Mouse (Mus musculus): Measurements from ENCODE around the gene Als2cr12.
"Not testable (repeated sequence)": the region's sequence is repeated elsewhere in the genome, so short reads cannot be mapped to it uniquely, and the experiment has no call there.

Gene Als2cr12

DNA sequence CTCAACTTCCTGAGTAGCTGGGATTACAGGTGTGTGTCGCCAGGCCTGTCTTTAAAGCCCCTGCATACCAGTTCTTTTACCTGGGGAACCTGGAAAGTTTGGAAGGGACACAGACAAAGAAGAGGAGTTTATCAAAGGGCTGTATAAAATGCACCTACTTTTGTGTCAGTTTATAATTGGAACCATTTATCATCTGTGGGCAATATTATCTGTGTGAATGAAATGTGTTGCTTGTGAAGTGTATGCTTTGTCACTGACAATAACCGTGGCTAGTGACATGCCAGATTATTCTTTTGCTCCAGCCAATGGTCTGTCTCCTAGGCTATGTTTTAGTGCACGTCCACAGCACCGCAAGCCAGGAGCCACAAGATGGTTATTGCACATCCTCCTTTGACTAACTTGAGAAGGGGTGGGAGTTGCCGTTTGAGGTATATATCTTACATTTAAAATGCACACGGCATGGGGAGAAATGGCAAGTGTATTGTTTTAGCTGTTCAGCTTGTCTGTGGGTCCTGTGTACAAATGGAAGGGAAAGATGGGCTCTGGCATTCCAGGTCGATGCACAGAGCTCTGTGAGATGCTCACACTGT, 23.7 kb upstream of the Als2cr12 start:
- no peak for DNase-seq (ENCODE audit: low read depth, low spot score)

DNA sequence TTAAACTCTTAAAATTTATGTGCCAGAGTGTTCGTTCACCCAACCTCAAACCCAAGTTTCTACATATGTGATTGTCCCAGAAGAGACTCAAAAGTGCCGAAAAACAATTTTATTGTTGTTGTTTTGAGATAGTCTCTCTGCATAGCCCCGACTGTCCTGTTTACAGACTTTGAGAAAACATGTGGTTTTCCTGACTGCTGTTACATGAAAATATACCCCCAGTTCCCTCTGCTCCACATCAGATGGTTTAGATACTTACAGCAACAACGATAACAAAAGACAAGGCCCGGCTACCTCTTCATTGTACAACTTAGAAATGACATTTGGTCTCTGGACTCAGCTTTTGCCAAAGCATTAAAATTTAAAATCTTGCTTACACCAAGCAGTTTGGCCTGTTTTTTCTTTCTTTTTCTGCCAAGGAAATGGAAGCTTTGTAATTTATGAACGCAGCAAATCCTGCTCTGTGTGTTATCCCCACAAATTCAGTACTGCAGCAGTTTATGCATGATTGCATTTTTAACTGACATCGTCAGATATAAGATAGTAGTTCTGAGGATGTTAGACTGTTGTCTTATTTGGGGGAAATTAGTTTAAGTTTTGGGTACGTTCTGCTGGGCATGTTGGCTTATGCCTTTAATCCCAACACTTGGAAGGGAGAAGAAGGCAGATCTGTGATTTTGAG, 21.9 kb upstream of the Als2cr12 start:
- no peak for DNase-seq (ENCODE audit: low read depth, low spot score)

DNA sequence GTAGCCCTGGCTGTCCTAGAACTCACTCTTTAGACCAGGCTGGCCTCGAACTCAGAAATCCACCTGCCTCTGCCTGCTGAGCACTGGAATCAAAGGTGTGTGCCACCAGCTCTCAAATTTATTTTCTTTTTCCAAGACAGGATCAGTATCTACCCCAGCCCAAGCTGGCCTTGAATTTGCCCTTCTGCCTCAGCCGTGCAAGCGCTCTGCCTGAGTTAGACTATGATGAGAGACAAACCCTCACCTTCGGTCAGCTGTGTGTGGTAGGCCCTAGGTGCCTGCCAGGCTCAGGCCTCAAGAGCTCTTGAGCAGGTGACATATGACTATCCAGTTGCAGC, 21.1 kb upstream of the Als2cr12 start:
- DNase-seq (ENCODE audit: low read depth, low spot score): no peak

DNA sequence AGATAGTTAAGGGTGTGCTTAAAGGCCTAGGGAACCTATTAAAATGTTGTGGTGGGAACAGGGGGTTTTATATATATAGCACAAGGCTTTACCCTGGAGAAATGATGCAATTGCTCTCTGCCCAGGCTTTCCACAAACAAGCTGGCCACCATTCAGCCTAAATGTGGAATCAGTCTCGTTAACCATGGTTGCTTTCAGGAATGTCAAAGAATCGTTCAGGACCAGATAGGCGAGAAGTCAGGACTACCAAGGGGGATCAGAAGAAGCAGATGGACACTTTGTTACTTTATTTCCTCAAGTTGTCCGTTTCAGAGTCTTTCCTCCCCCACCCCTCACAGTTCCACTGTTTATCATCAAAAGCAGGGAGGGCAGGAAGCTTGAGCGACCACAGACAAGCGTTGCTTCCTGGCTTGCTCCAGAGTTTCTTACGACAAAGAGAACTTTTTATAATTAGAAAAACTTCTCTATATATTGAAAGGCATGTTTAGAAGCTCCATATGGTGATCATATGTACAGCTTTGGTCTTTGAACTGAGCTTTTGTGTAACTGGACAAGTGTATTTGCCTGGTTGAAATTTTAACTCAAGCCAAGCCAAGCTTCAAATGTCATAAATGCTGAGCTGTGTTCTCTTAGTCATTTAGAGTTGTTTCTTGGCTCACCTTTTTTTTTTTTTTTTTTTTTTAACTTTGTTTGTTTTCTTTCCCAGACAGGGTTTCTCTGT, 20.5 kb upstream of the Als2cr12 start:
- no peak for DNase-seq (ENCODE audit: low read depth, low spot score)

DNA sequence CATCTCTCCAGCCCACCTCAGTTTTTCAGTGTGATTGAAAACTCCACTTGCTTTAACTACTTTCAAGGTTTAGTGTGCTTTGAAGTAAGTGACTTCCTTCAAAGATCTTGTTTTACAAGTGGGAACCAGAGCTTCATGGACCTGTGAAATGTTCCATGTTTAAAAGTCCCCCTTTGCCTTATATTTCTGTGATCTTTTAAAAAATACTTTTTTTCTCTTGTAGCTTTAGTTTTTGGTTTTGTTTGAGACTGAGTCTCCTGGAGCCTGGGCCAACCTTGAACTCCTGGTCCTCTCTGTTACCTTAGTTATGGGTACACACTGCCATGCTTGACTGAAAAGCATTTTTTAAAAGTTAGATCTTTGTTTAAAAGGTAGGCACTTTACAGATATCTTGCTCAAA, 19.7 kb upstream of the Als2cr12 start:
- no peak for DNase-seq (ENCODE audit: low read depth, low spot score)

DNA sequence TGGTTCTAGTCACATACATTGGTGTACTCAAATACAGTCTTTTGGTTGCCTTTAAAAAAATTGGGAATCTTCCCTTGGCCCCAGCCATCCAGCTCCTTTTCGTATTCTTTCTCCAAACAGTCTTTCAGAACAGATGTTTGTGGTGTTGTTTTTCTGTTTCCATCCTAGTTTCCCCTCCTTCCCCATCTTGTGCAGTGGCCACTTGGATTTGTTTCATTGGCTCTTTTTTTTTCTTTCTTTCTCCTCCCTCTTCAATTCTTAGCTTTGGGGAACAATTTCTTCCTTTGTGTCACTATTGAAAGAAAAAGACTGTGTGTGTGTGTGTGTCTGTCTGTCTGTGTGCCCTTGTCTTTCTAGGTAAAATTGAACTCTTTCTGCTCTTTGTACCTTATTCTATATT, 18.6 kb upstream of the Als2cr12 start:
- DNase-seq (ENCODE audit: low read depth, low spot score): no peak

DNA sequence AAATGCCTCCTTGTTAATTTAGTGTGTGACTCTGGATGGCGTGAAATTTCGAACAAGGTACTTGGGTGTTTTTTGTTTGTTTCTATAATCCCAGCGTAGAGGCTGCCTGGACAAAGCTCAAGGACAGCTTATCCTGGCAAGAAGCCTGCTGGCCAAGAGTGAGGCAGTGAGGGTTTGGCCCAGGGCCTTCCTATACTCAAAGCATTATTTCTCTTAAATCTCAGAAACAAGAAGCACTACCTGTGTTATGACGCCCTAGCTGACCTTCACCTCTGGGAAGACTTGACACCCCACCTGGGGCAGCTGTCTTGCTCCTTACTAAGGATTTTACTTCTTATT, 18.1 kb upstream of the Als2cr12 start:
- DNase-seq (ENCODE audit: low read depth, low spot score): no peak

DNA sequence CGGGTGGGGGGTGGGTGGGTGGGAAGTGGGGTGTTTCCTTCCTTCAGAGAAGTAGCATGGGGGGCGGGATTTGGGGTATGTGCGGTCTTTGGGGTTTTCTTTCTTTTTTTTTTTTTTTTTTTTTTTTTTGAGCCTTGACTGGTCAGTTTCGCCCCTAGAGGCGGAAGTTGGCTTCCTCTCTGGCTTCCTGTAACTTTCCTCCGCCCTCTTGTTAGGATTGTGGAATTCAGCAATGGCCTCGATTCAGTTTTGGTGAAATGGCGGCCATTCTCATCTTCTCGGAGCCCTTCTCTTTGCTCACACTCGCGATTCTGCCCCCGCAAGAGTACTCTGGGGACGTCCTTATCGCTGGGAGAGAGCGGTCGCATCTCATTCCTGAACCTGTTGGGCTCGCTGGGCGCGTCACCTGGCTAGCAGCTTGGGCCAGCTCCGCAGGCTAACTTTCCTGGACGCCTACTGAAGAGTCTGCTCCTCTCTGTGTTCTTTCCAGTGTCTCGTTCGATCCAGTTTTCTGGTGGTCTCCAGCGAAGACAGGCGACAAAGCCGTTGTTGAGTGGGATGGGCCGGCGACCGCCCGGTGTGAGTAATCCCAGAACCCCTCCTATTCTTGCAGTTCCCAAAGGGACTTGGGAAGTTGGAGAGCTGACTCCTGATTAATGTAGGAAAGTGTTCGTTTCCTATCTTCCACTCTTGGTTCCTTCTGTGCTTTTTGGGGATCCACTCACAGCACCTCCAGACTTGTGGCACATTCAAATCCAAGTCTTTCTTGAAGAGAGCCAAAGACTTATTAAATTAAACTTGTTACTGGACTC, 17.5 kb upstream of the Als2cr12 start:
- no peak for DNase-seq (ENCODE audit: low read depth, low spot score)

DNA sequence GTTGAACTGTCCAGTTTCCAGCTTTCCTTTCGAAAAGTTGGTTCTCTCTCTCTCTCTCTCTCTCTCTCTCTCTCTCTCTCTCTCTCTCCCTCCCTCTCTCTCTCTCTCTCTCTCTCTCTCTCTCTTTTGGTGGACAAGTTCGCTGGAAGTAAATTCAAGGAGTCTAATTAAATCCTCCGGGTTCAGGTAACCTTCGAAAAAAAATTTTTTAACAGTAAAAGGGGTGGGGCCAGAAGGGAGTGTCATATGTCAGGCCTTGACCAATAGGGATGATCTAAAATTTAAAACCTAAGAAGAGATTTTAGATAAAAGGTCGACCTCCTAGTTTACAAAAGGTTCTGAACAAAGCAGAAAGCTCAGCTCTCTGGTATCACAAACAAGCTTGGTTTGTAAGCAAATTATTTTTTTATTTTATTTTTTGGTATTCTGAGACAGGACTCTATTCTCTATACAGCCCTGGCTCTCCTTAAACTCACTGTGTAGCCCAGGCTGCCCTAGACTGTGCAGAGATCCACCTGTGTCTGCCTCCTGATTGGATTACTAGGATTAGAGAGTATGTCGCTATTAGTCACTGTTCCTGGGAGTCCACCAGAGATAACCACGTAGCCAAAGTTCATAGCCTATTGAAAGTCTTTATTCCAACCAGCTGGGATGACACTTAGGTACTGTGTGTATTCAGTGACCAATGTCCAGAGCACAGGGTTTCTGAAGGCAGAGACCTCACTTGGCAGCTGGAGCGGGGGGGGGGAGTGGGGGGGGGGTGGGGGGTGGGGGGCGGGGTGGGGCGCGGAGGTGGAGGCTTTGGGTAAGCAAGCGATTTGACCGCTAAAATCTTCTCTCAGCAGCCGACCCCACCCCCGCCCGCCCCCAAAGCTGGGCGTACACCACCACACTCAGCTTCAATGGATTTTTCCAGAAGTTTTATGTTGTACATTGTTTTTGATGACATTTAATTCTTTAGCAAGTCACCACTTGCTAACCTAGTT, 16.6 kb upstream of the Als2cr12 start:
- DNase-seq (ENCODE audit: low read depth, low spot score): no peak

DNA sequence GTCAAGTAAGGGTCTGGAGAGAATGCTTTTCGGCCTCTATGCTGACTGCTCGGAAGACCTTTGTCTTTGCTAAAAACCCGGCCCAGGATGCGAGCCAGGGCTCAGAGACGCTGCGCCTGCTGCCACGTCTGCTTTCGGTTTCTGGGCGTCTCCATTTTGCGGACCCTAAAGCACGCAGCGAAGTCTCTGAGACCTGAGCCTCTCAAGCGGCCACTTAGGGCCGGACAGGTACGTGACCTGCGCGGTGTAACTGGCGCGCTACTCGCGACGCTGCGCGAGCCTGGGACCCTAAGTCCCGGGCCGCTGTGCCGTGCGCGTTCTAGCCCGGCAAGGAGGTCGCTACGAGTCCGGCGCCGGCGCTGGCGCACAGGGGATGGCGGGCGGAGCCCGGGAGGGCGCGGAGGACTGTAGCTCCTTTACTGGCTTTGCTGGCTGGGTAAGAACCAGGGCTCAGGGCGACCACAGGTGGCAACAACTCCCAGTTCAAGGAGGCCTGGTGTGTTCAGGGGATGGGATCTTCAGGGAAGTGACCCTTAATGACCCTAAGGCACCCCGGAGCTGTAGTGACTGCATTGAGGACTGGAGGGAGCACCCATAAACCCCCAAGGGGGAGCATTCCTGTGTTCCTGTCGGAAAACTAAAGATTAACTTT, 15.7 kb upstream of the Als2cr12 start, which contains the start of gene Cflar:
Gene Cflar, plus strand, starts transcription at position 144 of the 652 bp plus-strand sequence.
- no peak for DNase-seq (ENCODE audit: low read depth, low spot score)

DNA sequence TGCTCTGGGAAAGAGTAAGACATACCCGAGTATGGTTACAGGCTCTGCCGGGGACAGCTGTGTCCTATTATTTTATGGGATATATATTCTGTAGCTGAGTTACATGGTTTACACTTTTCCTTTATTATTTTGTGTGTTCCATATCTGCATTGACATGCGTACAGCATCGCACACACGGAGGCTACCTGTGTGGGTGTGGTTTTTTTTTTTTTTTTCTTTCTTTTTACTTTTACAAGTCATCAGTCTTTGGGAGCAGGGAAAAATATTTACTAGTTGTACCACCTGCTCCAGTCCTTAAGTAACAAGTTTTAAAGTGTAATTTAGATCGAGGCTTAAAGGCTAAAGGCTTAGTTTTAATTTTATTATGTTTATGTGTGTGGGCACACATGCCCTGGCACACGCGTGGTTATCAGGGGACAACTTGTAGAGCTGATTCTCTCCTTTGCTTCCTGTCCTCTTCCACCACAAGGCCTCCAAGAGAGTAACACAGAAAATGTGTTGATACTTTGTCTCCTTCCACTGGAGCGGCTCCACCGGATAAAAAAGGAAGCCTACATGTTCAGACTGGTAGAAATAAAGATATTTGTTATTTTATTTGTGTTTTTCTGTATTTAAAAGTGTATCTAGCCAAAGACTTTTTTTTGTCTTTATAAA, 15.0 kb upstream of the Als2cr12 start:
- no peak for DNase-seq (ENCODE audit: low read depth, low spot score)

DNA sequence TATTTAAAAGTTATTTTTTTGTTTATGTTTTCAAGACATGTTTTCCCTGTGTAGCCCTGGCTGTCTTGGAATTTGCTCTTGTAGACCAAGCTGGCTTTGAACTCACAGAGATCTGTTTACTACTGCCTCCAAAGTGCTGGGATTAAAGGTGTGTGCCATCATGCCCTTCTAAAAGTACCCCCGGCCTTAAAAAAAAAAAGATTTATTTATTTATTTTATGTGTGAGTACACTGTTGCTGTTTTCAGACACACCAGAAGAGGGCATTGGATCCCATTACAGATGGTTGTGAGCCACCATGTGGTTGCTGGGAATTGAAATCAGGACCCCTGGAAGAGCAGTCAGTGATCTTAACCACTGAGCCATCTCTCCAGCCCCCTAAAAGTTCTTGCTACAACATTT, 14.3 kb upstream of the Als2cr12 start:
- not testable (repeated sequence) for DNase-seq (ENCODE audit: low read depth, low spot score)

DNA sequence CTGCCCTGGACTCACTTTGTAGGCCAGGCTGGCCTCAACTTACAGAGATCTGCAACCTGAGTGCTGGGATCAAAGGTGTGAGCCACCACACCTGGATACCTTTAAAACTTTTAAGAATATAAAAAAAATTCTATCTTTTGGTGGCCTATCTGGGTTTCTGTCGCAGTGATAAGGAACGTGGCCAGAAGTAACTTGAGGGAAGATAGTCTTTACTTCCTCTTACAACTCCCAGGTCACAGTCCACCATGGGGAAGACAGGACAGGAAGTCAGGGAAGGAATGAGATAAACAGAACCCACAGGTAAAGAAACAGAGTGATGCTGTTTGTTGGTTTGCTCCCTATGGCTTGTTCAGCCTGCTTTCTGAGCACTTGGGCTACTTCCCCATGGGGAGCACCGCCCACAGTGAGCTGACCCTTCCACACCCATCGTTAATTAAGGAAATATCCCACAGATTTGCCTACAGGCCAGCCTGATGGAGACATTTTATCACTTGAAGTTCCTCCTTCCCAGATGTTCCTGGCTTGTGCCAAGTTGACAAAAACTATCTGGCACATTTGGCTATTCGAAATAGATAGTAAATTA, 4.9 kb upstream of the Als2cr12 start:
- DNase-seq (ENCODE audit: low read depth, low spot score): not testable (repeated sequence)

DNA sequence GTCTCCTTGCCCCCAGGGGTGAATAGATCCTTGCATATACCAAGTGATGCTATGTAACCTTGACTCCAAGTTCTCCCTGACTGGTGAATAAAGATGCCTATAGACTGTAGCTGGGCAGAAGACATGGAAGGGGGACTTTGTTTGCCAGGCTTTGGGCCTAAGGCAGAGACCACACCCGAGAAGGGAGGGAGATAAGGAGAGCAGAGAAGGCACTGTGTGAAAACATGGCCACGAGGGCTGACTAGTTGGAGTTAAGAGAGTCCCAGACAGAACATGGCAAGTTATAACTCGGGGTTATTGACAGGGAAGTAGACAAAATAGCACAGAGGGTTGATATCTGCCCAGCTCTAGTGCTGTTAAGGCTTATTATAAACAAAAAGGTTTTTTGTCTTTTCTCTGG, 4.2 kb upstream of the Als2cr12 start:
- DNase-seq (ENCODE audit: low read depth, low spot score): no peak

DNA sequence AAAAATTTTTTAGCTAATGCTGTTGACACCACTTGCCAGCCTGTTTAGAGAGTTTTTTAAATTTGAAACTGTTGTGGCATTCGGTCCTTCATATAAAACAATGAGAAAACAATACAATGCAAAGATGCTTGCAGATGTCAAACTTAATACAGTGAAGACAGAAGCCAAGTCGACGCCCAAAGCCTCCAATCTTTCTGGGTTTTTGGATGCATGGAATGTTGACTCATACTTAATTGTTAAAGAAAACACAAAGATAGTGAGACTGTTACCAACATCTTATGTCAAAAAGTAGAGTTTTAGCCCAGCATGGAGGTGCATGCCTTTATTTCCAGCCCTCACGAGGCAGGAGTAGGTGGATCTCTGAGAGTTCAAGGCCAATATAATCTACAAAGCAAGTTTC, 3.0 kb upstream of the Als2cr12 start:
- no peak for DNase-seq (ENCODE audit: low read depth, low spot score)

DNA sequence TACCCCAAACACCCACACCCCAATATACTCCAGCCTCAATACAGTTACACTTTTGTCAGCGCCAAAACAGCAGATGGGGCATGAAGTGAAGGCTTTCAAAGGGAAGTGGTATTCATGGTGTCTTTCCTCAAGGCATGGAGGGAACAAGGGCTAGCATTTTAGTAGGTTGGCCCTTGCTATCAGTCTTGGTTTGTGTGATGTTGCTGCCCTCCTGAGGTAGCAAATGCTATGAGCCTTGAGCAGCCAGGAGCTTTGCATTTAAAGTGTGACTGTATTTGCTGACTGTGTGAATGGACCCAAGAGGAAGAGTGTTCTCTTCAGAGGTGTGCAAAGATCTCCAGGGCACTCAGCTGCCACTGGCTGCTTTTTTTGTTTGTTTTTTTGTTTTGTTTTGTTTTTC, 1.8 kb upstream of the Als2cr12 start:
- not testable (repeated sequence) for DNase-seq (ENCODE audit: low read depth, low spot score)

DNA sequence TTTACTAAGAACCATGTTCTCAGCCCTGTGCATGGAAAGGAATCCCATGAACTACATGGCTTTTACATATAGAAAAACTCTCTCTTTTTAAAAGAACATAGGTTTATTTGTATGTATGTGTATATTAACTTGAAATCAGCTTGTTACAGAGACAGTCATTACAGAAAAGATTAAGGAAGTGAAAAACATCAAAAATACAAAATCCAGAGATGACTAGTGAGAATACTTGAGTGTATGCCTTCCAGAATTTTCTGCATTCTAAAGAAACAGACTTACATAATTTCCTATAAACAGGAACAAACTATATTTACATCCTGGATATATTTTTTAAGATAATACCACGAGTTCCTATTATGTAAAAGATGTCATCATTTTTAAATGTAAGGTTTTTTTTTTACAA, 2.1 kb downstream of the Als2cr12 start:
- no peak for DNase-seq (ENCODE audit: low read depth, low spot score)

DNA sequence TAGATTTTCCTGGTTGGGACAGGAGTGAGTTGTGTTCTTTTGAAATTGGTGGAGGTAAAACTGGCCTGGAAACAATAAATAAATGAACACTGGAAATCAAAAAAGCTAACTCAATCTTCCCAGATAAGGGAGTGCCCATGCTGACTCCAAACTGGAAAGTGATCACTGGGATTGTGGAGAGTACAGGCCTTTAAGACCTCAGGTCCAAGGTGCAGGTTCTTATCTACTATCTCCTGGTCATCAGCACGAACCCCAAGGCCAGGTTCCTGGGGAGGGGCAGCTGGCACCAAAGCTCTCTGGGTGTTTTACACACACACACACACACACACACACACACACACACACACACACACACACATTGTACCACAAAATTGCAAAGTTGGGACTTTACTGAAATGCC, 4.1 kb downstream of the Als2cr12 start:
- not testable (repeated sequence) for DNase-seq (ENCODE audit: low read depth, low spot score)

DNA sequence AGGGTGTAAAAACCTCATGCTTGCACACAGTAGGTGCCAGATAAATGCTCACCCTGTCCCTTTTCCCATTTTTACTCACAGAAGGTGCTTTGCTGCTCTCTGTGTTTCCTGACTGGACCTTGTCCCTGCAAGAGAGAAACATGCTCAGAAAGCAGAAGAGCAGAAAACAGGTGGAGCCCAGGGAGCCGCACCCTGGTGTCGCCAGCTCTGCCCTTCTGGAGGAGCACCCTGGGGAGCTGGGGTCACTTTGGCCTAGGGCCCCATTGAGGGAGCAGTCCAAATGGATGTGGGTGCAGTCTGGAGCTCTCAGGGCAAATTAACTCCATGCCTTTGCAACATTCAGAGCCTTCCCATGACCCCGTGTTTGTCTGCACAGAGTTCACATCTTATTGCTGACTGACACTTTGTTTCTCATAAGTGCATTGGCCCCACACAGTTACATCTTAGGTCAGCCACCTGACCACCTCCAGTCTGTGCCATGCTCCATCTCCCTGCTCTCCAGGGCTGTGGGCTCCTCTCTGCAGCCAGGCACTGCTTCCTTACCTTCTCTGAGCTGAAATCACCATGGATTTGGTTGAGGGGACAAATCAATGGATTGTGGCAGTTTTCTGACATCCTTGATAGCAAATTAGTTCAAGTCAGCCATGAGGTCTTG, 4.8 kb downstream of the Als2cr12 start:
- not testable (repeated sequence) for DNase-seq (ENCODE audit: low read depth, low spot score)
